ENCODE assay signal across 10 mouse cellular contexts in the genomic region with DNA sequence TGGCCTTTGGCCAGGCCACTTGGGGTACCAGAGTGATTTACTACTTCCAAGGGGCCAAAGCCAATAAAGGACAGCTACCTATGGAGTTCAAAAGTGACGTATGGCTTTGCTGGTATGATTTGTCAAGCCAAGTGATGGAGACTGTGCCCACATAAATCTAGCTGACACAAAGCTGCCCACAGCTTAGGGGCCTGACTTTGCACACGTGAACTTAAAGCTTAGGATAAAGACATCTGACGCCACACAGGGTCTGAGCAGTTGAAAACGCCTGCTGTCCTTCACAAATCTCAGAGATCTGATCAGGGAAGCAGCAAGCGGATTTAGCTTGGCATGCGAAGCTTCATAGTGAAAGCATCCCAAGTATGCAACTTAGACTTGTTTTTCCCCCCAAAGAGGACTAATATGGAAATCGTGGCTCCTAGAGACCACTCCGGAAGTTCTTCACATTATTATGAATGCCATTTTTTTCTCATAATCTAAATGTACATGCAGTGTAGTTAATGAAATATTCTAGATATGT.
"Had no signal": no experiment of that assay in that cellular context is flagged by ENCODE, and none has a peak within 500 bp of the region (broad histone marks: within the 10 kb centered on the region; RNA-seq: fewer than 3 reads in every experiment).

No protein-coding gene starts in this region.

- H3K9me3 ChIP-seq: limb, embryonic 15.5 days; midbrain, embryonic 13.5 days had no signal

- H3K9ac ChIP-seq: limb, embryonic 15.5 days; liver, embryonic 12.5 days; lung, embryonic 14.5 days; midbrain, embryonic 13.5 days had no signal

- DNase-seq: kidney, adult 9 months; left cerebral cortex, postnatal 4 days; lung, embryonic 14.5 days; lung, postnatal 14 days; right cerebral cortex, postnatal 14 days; thymus, postnatal 36 days had no signal

- H3K4me2 ChIP-seq: limb, embryonic 15.5 days; liver, embryonic 12.5 days; lung, embryonic 14.5 days; midbrain, embryonic 13.5 days had no signal

- ATAC-seq: intestine, embryonic 16.5 days; liver, embryonic 12.5 days; midbrain, embryonic 13.5 days had no signal

- H3K36me3 ChIP-seq: limb, embryonic 15.5 days; liver, embryonic 12.5 days; midbrain, embryonic 13.5 days had no signal

- H3K4me3 ChIP-seq: limb, embryonic 15.5 days; liver, embryonic 12.5 days; midbrain, embryonic 13.5 days had no signal

- H3K27ac ChIP-seq: limb, embryonic 15.5 days; liver, embryonic 12.5 days; midbrain, embryonic 13.5 days had no signal

- H3K4me1 ChIP-seq: limb, embryonic 15.5 days; liver, embryonic 12.5 days; midbrain, embryonic 13.5 days had no signal

- H3K27me3 ChIP-seq: limb, embryonic 15.5 days; liver, embryonic 12.5 days; midbrain, embryonic 13.5 days had no signal
